Mouse (Mus musculus): ENCODE measurements at regions not wholly inside any gene's neighbourhood (a gene's known extent, or its start where the extent isn't known, plus 50 kb on each side); places are given as distances from the start of the nearest gene placed in this dataset.
A peak's percentile ranks its signal among the peaks of the same experiment; 100 is the strongest.

- peak; percentile 46 for DNase-seq
- no peaks in the 10 kb centered on the region for H3K27me3 ChIP-seq (ENCODE audit: insufficient read depth, low read length)
- WGBS = 69% methylated on average over 2 of the region's 2 CpGs
These were observed 73.0 kb downstream of the Tsen15 start for GRCm38 (mm10) chr1:152313480-152313879.

GRCm38 (mm10) chr1:152305461-152305860, 81.0 kb downstream of the Tsen15 start:
- Histone ChIP-seq H3K4me2 (no peak overlapping the region), H3K36me3 (ENCODE audit: insufficient read depth) (no peaks in the 10 kb centered on the region), H3K27me3 (ENCODE audit: insufficient read depth, low read length) (no peaks in the 10 kb centered on the region), H3K9ac (no peak overlapping the region), H3K4me3 (ENCODE audit: low read depth, low read length) (no peak overlapping the region), H3K9me3 (ENCODE audit: low read depth, low read length) (no peaks in the 10 kb centered on the region), H3K27ac (ENCODE audit: low read depth) (no peak overlapping the region), H3K4me1 (ENCODE audit: insufficient read depth) (no peaks in the 10 kb centered on the region)
- ATAC-seq (ENCODE audit: insufficient read depth) = no peak
- no peak for DNase-seq
- TF ChIP-seq CTCF (IDR thresholded peaks at IDR 0.05; ENCODE audit: low read depth) = no peak
- 84% methylated on average over 3 of the region's 3 CpGs for WGBS

More at GRCm38 (mm10) chr1:152313480-152313879, 73.0 kb downstream of the Tsen15 start:
- Histone ChIP-seq H3K9ac (no peak overlapping the region), H3K4me1 (ENCODE audit: insufficient read depth) (no peaks in the 10 kb centered on the region), H3K36me3 (ENCODE audit: insufficient read depth) (no peaks in the 10 kb centered on the region), H3K9me3 (ENCODE audit: low read depth, low read length) (no peaks in the 10 kb centered on the region), H3K27ac (ENCODE audit: low read depth) (no peak overlapping the region), H3K4me3 (ENCODE audit: low read depth, low read length) (no peak overlapping the region), H3K4me2 (no peak overlapping the region)
- TF ChIP-seq CTCF (IDR thresholded peaks at IDR 0.05; ENCODE audit: low read depth) = peak; percentile 47
- no peak for ATAC-seq (ENCODE audit: insufficient read depth)

- no peak overlapping the region for H3K27ac ChIP-seq (ENCODE audit: low read depth)
These were observed 81.9 kb downstream of the Tsen15 start for GRCm38 (mm10) chr1:152304487-152305130.

GRCm38 (mm10) chr1:152301355-152301754, 85.1 kb downstream of the Tsen15 start:
- no peak for ATAC-seq (ENCODE audit: insufficient read depth)

More at GRCm38 (mm10) chr1:152304487-152305130, 81.9 kb downstream of the Tsen15 start:
- no peaks in the 10 kb centered on the region for H3K36me3 ChIP-seq (ENCODE audit: insufficient read depth)
- TF ChIP-seq CTCF (IDR thresholded peaks at IDR 0.05; ENCODE audit: low read depth) = no peak
- H3K4me2 ChIP-seq = no peak overlapping the region
- H3K4me3 ChIP-seq (ENCODE audit: low read depth, low read length) = no peak overlapping the region
- 57% methylated on average over 14 of the region's 14 CpGs for WGBS
- DNase-seq = peak; percentile 38
- no peak overlapping the region for H3K9ac ChIP-seq
- no peaks in the 10 kb centered on the region for H3K27me3 ChIP-seq (ENCODE audit: insufficient read depth, low read length)
- ATAC-seq (ENCODE audit: insufficient read depth) = no peak; the same call in 1 of the 2 replicates
- no peaks in the 10 kb centered on the region for H3K9me3 ChIP-seq (ENCODE audit: low read depth, low read length)
- H3K4me1 ChIP-seq (ENCODE audit: insufficient read depth) = no peaks in the 10 kb centered on the region

DNA sequence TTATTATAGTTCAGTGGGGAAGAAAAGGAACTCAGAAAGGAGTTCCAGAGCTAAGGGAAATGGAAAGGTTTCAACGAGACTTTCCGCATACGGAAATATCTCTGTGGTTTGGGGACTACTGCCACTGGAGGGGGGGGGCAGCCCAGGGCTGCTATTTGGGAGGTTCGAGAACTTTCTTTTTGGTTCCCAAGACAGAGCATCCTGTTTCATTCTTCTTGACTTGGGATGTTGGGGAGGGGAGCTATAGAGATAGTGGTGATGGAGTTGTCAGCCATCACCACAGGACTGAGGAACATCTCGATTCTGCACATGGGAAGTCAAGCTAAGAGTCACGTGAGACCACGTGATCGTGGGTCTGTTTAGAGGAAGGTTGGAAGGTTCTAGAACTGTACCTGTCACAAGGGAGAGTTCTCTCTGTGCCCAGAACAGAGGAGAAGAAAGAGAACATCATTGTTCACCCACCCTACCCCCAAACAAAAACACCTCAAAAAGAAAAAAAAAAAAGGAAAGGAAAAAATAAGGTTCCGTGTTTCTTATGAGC, 94.2 kb downstream of the Tsen15 start:
- Histone ChIP-seq H3K4me3 (ENCODE audit: low read depth, low read length) (no peak overlapping the region), H3K4me1 (ENCODE audit: insufficient read depth) (no peaks in the 10 kb centered on the region), H3K4me2 (no peak overlapping the region), H3K36me3 (ENCODE audit: insufficient read depth) (no peaks in the 10 kb centered on the region), H3K27ac (ENCODE audit: low read depth) (no peak overlapping the region), H3K27me3 (ENCODE audit: insufficient read depth, low read length) (no peaks in the 10 kb centered on the region), H3K9ac (no peak overlapping the region), H3K9me3 (ENCODE audit: low read depth, low read length) (no peaks in the 10 kb centered on the region)
- no peak for TF ChIP-seq CTCF (IDR thresholded peaks at IDR 0.05; ENCODE audit: low read depth)
- ATAC-seq (ENCODE audit: insufficient read depth) (no peak), DNase-seq (no peak)
- WGBS = 77% methylated on average over 9 of the region's 9 CpGs

More at GRCm38 (mm10) chr1:152301355-152301754, 85.1 kb downstream of the Tsen15 start:
- WGBS = 85% methylated on average over 8 of the region's 8 CpGs
- no peaks in the 10 kb centered on the region for H3K36me3 ChIP-seq (ENCODE audit: insufficient read depth)
- H3K4me3 ChIP-seq (ENCODE audit: low read depth, low read length) = no peak overlapping the region
- no peaks in the 10 kb centered on the region for H3K27me3 ChIP-seq (ENCODE audit: insufficient read depth, low read length)
- no peak overlapping the region for H3K4me2 ChIP-seq
- no peak overlapping the region for H3K9ac ChIP-seq
- TF ChIP-seq CTCF (IDR thresholded peaks at IDR 0.05; ENCODE audit: low read depth) = no peak
- no peaks in the 10 kb centered on the region; the same call in 1 of the 2 replicates for H3K9me3 ChIP-seq (ENCODE audit: low read depth, low read length)
- H3K4me1 ChIP-seq (ENCODE audit: insufficient read depth) = no peaks in the 10 kb centered on the region
- no peak overlapping the region for H3K27ac ChIP-seq (ENCODE audit: low read depth)
- DNase-seq = no peak

DNA sequence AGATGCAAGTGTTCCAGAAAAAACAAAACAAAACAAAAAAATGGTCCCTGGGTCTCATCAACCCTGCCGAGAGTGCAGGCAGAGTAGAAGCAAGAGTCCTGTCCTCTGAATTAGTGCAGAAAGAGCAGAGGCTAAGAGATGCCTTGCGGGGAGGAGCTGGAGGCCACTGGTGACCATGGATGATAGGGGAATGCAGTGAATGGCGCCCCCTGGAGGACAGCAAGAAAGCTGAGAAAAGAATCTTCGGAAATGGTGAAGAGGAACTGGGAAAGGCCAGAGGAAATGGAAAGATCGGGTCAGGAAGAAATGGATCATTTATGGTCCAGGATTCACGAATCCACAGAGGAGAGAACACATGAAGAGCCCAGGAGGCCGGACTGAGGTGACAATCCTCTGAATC, 95.7 kb downstream of the Tsen15 start:
- no peaks in the 10 kb centered on the region for H3K9me3 ChIP-seq (ENCODE audit: low read depth, low read length)
- no peaks in the 10 kb centered on the region for H3K4me1 ChIP-seq (ENCODE audit: insufficient read depth)
- peak overlapping the region; percentile 36 for H3K4me2 ChIP-seq
- WGBS = 30% methylated on average over 7 of the region's 7 CpGs
- peak; percentile 78 for ATAC-seq (ENCODE audit: insufficient read depth)
- no peaks in the 10 kb centered on the region for H3K36me3 ChIP-seq (ENCODE audit: insufficient read depth)
- H3K27ac ChIP-seq (ENCODE audit: low read depth) = no peak overlapping the region
- peak; percentile 84 for DNase-seq
- TF ChIP-seq CTCF (IDR thresholded peaks at IDR 0.05; ENCODE audit: low read depth) = peak; percentile 89
- H3K27me3 ChIP-seq (ENCODE audit: insufficient read depth, low read length) = no peaks in the 10 kb centered on the region
- H3K9ac ChIP-seq = peak overlapping the region; percentile 16; the same call in 1 of the 2 replicates
- H3K4me3 ChIP-seq (ENCODE audit: low read depth, low read length) = peak overlapping the region; percentile 15; the same call in 1 of the 2 replicates

DNA sequence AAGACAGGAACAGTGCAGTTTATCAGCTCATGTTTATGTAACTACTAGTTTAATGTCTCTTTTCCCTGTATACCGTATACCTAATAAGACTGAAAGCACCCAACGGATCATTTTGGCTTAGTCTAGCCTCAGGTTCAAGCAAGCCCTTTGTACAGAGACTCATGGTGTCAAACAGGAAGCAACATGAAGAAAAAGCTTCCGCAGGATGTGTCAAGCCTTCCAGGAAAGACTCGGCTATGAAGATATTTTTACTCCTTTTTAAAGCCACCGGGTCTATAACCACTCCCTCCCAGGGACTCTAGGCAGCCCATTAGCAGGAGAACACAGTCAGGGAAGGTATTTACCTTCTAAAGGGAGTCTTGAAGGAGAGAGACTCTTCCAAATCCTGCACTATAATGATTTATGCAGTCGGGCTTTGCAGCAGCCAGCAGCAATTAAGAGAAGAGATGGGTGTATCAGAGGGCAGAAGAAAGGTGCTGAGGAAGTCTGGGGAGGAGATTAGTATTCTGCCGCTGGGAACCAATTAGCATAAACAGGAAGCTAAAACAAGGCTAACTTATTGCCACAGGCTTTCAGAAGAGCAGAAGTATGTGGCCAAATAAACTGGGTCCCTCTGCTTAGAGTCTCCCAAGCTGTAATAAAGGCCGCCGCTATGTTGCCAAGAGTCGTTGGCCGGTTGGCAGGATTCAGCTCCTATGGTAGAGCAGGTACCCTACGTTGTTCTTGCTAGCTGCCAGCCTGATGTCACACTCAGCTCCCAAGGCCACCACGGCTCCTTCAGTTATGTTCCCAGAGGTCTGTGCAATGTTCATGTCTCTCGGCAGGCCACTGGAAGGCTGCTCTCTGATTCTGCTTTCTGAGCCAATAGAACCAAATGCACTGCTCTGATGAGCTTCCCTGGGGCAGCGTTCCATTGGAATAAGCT, 98.7 kb downstream of the Tsen15 start:
- H3K27ac ChIP-seq (ENCODE audit: low read depth) = no peak overlapping the region
- no peaks in the 10 kb centered on the region for H3K36me3 ChIP-seq (ENCODE audit: insufficient read depth)
- ATAC-seq (ENCODE audit: insufficient read depth) (no peak), DNase-seq (no peak)
- no peaks in the 10 kb centered on the region for H3K4me1 ChIP-seq (ENCODE audit: insufficient read depth)
- H3K4me2 ChIP-seq = no peak overlapping the region
- H3K4me3 ChIP-seq (ENCODE audit: low read depth, low read length) = no peak overlapping the region
- WGBS = 64% methylated on average over 15 of the region's 15 CpGs
- H3K9ac ChIP-seq = no peak overlapping the region
- H3K27me3 ChIP-seq (ENCODE audit: insufficient read depth, low read length) = no peaks in the 10 kb centered on the region
- H3K9me3 ChIP-seq (ENCODE audit: low read depth, low read length) = no peaks in the 10 kb centered on the region
- TF ChIP-seq CTCF (IDR thresholded peaks at IDR 0.05; ENCODE audit: low read depth) = no peak

Data from lung, embryonic 14.5 days (tissue).